Mouse (Mus musculus) NIH3T3 (cell line): Measurements from ENCODE around the gene Sdsl.
"Not testable (repeated sequence)": the region's sequence is repeated elsewhere in the genome, so short reads cannot be mapped to it uniquely, and the experiment has no call there.

Experiments used
- DNase-seq: peaks from one replicate; pipeline ENCODE4 v3.0.0-alpha.2; 2012; ENCODE audit warnings: low read depth

Sdsl gene

GRCm38 (mm10) chr5:120472770-120473169 lies at the start of gene Sdsl:
Sdsl (minus strand) TSS chr5:120472810.
- no peak for DNase-seq

- peak; percentile 87 for DNase-seq
These were observed 44.9 kb upstream of the Sdsl start for GRCm38 (mm10) chr5:120517552-120517951.

GRCm38 (mm10) chr5:120516221-120516984 lies 43.8 kb upstream of the Sdsl start:
- DNase-seq = peak; percentile 44

- DNase-seq = no peak
These were observed 42.8 kb upstream of the Sdsl start for GRCm38 (mm10) chr5:120515451-120515850.

GRCm38 (mm10) chr5:120514754-120515153 lies 42.1 kb upstream of the Sdsl start:
- peak; percentile 75 for DNase-seq

- DNase-seq = no peak
These were observed 41.5 kb upstream of the Sdsl start for GRCm38 (mm10) chr5:120514031-120514677.

- DNase-seq = no peak
These were observed 40.4 kb upstream of the Sdsl start for GRCm38 (mm10) chr5:120512911-120513555.

- peak; percentile 49 for DNase-seq
These were observed 39.1 kb upstream of the Sdsl start for GRCm38 (mm10) chr5:120511643-120512220.

- DNase-seq = peak; percentile 97
These were observed 38.5 kb upstream of the Sdsl start, which contains the start of gene Slc8b1 for GRCm38 (mm10) chr5:120510982-120511642. Slc8b1 (plus strand) TSS chr5:120511168.

- no peak for DNase-seq
These were observed 34.7 kb upstream of the Sdsl start for GRCm38 (mm10) chr5:120507311-120507710.

- DNase-seq = no peak
These were observed 33.9 kb upstream of the Sdsl start for GRCm38 (mm10) chr5:120506490-120506889.

- no peak for DNase-seq
These were observed 33.2 kb upstream of the Sdsl start for GRCm38 (mm10) chr5:120505781-120506180.

- DNase-seq = peak; percentile 90
These were observed 32.8 kb upstream of the Sdsl start for GRCm38 (mm10) chr5:120505368-120505767.

GRCm38 (mm10) chr5:120503144-120503795 lies 30.7 kb upstream of the Sdsl start, which contains the start of gene Plbd2:
Plbd2 (minus strand) TSS chr5:120503625.
- peak; percentile 96 for DNase-seq

- DNase-seq = peak; percentile 33
These were observed 30.1 kb upstream of the Sdsl start for GRCm38 (mm10) chr5:120502675-120503143.

GRCm38 (mm10) chr5:120502147-120502621 lies 29.6 kb upstream of the Sdsl start:
- peak; percentile 80 for DNase-seq

GRCm38 (mm10) chr5:120500609-120501008 lies 28.0 kb upstream of the Sdsl start:
- not testable (repeated sequence) for DNase-seq

- DNase-seq = no peak
These were observed 26.6 kb upstream of the Sdsl start for GRCm38 (mm10) chr5:120499202-120499601.

GRCm38 (mm10) chr5:120497071-120497470 lies 24.5 kb upstream of the Sdsl start:
- no peak for DNase-seq

GRCm38 (mm10) chr5:120495703-120496226 lies 23.2 kb upstream of the Sdsl start:
- DNase-seq = no peak
